Mouse (Mus musculus): Measurements from ENCODE around the gene Ugt1a6a. TPM values are rescaled to one million over a fixed set of nuclear protein-coding genes. Genes with fewer than 3 reads are reported as not detected.
"Not testable (repeated sequence)": the region's sequence is repeated elsewhere in the genome, so short reads cannot be mapped to it uniquely, and the experiment has no call there.

The Ugt1a6a gene
- polyA plus RNA-seq, 1 experiment from 2014 or later, result 2.1 TPM

- H3K36me3 ChIP-seq, result no peaks in the 10 kb centered on the region
- no peak overlapping the region for H3K9ac ChIP-seq
- ATAC-seq, result no peak
- H3K9me3 ChIP-seq (replicated peaks), result no peaks in the 10 kb centered on the region
- peaks cover 6% of the 10 kb centered on the region; the same call in 1 of the 2 replicates for H3K4me1 ChIP-seq
- H3K4me3 ChIP-seq, result no peak overlapping the region
- no peak overlapping the region for H3K27ac ChIP-seq
- WGBS (ENCODE audit: insufficient replicate concordance), result 66% methylated on average over 3 of the region's 3 CpGs
- H3K27me3 ChIP-seq (replicated peaks), result 0 out of 2 replicates have a peak, but pooled peaks cover 5% of the 10 kb centered on the region
- no peak overlapping the region for H3K4me2 ChIP-seq
These were observed 2.7 kb downstream of the Ugt1a6a start for GRCm38 (mm10) chr1:88137264-88137663.

- Histone ChIP-seq H3K9me3 (replicated peaks) (no peaks in the 10 kb centered on the region), H3K36me3 (no peaks in the 10 kb centered on the region), H3K27me3 (replicated peaks) (0 out of 2 replicates have a peak, but pooled peaks cover 5% of the 10 kb centered on the region), H3K4me1 (peaks cover 6% of the 10 kb centered on the region; the same call in 1 of the 2 replicates), H3K4me3 (no peak overlapping the region), H3K9ac (no peak overlapping the region), H3K4me2 (no peak overlapping the region), H3K27ac (no peak overlapping the region)
- no peak for ATAC-seq
- WGBS (ENCODE audit: insufficient replicate concordance), result 90% methylated on average over 1 of the region's 1 CpGs
These were observed 3.5 kb downstream of the Ugt1a6a start for GRCm38 (mm10) chr1:88138145-88138544.

DNA sequence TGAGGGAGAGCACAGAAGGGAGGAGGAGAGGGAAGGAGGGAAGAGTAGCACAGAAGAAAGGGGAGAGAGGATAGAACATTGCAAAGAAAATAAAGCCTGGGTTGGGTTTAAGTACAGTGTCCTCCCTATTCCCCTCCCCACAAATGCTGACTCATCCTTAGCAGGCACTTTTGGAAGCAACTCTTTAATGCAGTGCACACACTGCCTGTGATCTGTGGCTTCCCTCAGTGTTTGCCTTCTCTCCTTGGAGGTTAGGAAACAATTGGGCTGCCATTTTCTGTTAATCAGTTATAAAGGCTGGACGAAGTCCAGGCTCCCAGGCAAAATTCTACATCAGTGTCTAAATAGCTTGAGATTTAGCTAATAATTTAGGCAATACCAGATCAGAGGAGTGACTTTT is 5.9 kb downstream of the Ugt1a6a start:
- not testable (repeated sequence) for H3K4me3 ChIP-seq; H3K9me3 ChIP-seq (replicated peaks); H3K9ac ChIP-seq; H3K36me3 ChIP-seq; H3K4me2 ChIP-seq; H3K4me1 ChIP-seq; H3K27ac ChIP-seq; H3K27me3 ChIP-seq (replicated peaks)
- ATAC-seq, result peak; percentile 97
- 41% methylated on average over 1 of the region's 1 CpGs for WGBS (ENCODE audit: insufficient replicate concordance)

GRCm38 (mm10) chr1:88143966-88144675 is 9.5 kb downstream of the Ugt1a6a start:
- 2% methylated on average over 5 of the region's 5 CpGs for WGBS (ENCODE audit: insufficient replicate concordance)
- H3K4me3 ChIP-seq; H3K27me3 ChIP-seq (replicated peaks); H3K4me1 ChIP-seq; ATAC-seq; H3K27ac ChIP-seq; H3K9me3 ChIP-seq (replicated peaks); H3K4me2 ChIP-seq; H3K36me3 ChIP-seq; H3K9ac ChIP-seq: not testable (repeated sequence)

DNA sequence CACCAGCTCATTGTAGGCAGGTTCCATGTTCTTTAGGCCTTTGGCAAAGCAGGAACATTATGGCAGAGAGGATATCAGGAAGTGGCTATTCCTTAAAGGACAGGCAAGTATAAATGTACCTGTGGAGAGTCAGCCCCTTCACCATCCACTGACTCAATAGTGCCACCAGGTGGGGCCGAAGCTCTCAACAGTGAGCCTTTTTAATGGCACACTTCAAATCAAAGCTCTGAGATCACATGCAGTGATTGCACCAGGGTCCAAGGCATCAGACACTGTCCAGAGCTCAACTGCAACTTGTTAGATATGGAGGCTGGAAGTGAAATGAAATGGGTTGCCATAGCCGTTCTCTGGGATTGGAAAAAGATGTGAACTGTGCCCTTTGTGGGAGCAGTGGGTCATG is 10.7 kb downstream of the Ugt1a6a start:
- H3K36me3 ChIP-seq; H3K27ac ChIP-seq; ATAC-seq; H3K4me3 ChIP-seq; H3K27me3 ChIP-seq (replicated peaks); H3K4me2 ChIP-seq; H3K9me3 ChIP-seq (replicated peaks); H3K9ac ChIP-seq; H3K4me1 ChIP-seq: not testable (repeated sequence)
- 55% methylated on average over 2 of the region's 2 CpGs for WGBS (ENCODE audit: insufficient replicate concordance)

- not testable (repeated sequence) for H3K4me3 ChIP-seq; H3K9me3 ChIP-seq (replicated peaks); H3K27me3 ChIP-seq (replicated peaks); H3K9ac ChIP-seq; H3K36me3 ChIP-seq; H3K4me2 ChIP-seq; H3K27ac ChIP-seq; H3K4me1 ChIP-seq
- ATAC-seq, result 0 out of 2 replicates have a peak, but pooled peaks have one; percentile 46
- WGBS (ENCODE audit: insufficient replicate concordance), result 58% methylated on average over 2 of the region's 2 CpGs
These were observed 15.5 kb downstream of the Ugt1a6a start for GRCm38 (mm10) chr1:88150133-88150532.

DNA sequence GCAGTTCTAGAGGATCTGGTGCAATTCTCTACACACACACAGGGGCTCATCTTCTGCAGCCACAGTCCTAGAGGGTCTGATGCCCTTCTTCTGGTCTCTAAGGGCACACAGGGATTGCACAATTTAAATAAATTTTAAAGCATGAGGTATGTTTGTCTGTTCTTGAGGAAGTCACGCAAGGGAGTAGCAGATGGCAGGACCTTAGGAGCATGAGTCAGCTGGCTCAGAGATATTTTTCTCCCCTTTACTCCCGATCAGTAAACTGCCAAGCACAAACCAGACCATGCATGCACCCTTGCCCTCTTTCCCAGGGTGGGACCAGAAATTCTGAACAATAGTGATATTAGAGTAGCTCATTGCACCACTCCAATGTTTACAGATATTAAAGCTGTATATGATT is 23.8 kb downstream of the Ugt1a6a start:
- WGBS (ENCODE audit: insufficient replicate concordance), result 52% methylated on average over 2 of the region's 2 CpGs

DNA sequence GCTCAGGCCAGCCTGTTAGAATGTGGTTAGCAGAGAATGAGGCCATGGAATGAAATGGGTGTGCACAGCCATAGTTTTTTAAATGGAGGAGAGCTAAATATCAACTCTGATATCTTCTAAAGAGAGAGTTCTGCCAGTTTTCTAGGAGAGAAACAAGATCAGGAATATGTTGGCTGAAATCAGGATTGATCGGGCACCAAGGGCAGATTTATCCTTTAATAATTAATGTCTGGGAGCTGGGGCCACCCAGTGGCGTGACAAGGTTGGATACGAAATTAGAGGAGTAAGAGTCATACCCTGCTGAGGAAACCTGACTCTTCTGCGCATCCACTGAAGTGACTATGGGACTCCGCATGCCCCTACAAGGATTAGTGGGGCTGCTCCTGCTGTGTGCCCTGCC is 31.1 kb downstream of the Ugt1a6a start, which contains the start of gene Ugt1a5:
Ugt1a5 (plus strand) TSS at position 302 of the 400 bp plus-strand sequence.
- H3K27me3 ChIP-seq (replicated peaks), result no peaks in the 10 kb centered on the region
- 68% methylated on average over 5 of the region's 5 CpGs for WGBS (ENCODE audit: insufficient replicate concordance)

More for the DNA sequence above, 23.8 kb downstream of the Ugt1a6a start:
- Histone ChIP-seq H3K27me3 (replicated peaks) (no peaks in the 10 kb centered on the region), H3K9me3 (replicated peaks) (no peaks in the 10 kb centered on the region), H3K4me1 (no peaks in the 10 kb centered on the region), H3K4me2 (no peak overlapping the region), H3K27ac (no peak overlapping the region), H3K36me3 (no peaks in the 10 kb centered on the region), H3K4me3 (no peak overlapping the region), H3K9ac (no peak overlapping the region)
- ATAC-seq, result no peak

DNA sequence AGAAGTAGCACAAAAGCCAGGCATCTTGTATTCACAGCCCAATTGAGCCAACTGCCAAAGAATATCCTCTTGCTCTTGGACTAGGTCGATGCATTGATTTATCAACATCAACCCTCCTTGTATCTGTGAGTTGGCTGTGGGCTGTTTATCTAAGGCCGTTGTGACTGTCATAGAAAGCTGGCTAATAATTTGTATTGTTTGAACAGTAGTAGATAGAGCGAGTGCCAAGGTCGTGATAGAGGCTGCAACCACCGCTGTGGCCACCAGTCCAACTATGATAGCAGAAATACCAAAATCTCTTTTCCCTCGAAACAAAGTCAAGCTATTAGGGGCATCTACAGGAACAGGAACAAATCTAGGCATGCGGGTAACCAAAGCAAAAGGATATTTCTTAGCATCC is 37.6 kb downstream of the Ugt1a6a start:
- WGBS (ENCODE audit: insufficient replicate concordance), result 75% methylated on average over 7 of the region's 7 CpGs
- not testable (repeated sequence) for H3K27ac ChIP-seq; ATAC-seq; H3K4me2 ChIP-seq; H3K4me3 ChIP-seq; H3K27me3 ChIP-seq (replicated peaks); H3K4me1 ChIP-seq; H3K36me3 ChIP-seq; H3K9ac ChIP-seq
- peaks cover 23% of the 10 kb centered on the region for H3K9me3 ChIP-seq (replicated peaks)

More for the DNA sequence above, 31.1 kb downstream of the Ugt1a6a start, which contains the start of gene Ugt1a5:
- Histone ChIP-seq H3K4me2 (no peak within 1 kb of the TSS), H3K9me3 (replicated peaks) (0 out of 2 replicates have a peak, but pooled peaks cover under 1% of the 10 kb centered on the region), H3K4me1 (no peaks in the 10 kb centered on the region), H3K27ac (no peak within 1 kb of the TSS), H3K9ac (no peak within 1 kb of the TSS), H3K36me3 (no peaks in the 10 kb centered on the region), H3K4me3 (no peak within 1 kb of the TSS)
- no peak for ATAC-seq

DNA sequence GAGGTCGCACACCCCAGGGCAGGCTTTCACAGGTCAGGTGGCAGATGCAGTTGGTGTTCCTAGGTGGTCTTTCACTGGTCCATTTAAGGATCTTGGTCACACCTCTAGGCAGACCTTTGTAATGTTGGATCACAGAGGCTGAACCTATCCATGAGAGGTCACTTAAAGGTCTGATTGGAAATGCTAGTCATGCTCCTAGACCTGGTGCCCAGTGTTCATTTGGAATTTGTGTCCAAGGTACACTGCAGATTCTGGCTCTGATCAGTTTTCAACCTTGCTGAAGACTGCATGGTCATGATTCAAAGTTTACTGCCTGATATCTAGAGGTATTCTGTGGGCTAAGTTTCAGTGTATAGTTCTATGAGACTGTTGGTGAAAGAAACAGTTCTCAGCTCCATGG is 45.0 kb downstream of the Ugt1a6a start:
- peaks cover 25% of the 10 kb centered on the region for H3K9me3 ChIP-seq (replicated peaks)
- no peak overlapping the region for H3K9ac ChIP-seq
- H3K4me3 ChIP-seq, result no peak overlapping the region
- ATAC-seq, result no peak
- H3K4me2 ChIP-seq, result no peak overlapping the region
- H3K36me3 ChIP-seq, result no peaks in the 10 kb centered on the region
- no peaks in the 10 kb centered on the region for H3K27me3 ChIP-seq (replicated peaks)
- H3K27ac ChIP-seq, result no peak overlapping the region
- 67% methylated on average over 1 of the region's 1 CpGs for WGBS (ENCODE audit: insufficient replicate concordance)
- H3K4me1 ChIP-seq, result no peaks in the 10 kb centered on the region

DNA sequence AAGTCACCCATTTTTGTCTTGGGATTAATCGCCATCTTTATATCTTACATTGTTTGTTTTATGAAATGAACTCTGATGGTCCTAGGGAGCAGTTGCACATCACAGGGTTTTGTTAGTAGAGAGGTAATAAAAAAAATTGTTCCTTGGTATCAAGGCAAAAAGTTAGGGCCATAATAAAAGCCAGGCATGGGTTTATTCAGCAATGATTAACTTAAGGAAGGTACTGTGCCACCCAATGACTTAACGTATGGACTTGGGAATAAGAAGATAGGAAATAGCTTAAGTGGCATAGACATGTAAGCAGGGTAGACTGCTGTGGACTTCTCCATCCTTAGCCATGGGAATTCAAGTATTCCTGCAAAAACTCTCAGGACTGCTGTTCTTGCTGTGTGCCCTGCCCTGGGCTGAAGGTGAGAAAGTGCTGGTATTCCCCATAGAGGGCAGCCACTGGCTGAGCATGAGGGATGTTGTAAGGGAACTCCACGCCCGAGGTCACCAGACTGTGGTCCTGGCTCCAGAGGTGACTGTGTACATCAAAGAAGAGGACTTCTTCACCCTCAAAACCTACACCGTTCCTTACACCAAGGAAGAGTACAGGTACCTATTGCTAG is 51.8 kb downstream of the Ugt1a6a start:
- 68% methylated on average over 5 of the region's 5 CpGs for WGBS (ENCODE audit: insufficient replicate concordance)
- no peak overlapping the region for H3K9ac ChIP-seq
- no peaks in the 10 kb centered on the region for H3K4me1 ChIP-seq
- no peak overlapping the region for H3K27ac ChIP-seq
- ATAC-seq, result no peak
- no peaks in the 10 kb centered on the region for H3K27me3 ChIP-seq (replicated peaks)
- no peak overlapping the region for H3K4me2 ChIP-seq
- no peaks in the 10 kb centered on the region for H3K9me3 ChIP-seq (replicated peaks)
- H3K4me3 ChIP-seq, result no peak overlapping the region
- no peaks in the 10 kb centered on the region for H3K36me3 ChIP-seq

GRCm38 (mm10) chr1:88192136-88192535 is 57.5 kb downstream of the Ugt1a6a start:
- H3K36me3 ChIP-seq, result no peaks in the 10 kb centered on the region
- H3K9me3 ChIP-seq (replicated peaks), result no peaks in the 10 kb centered on the region
- no peak overlapping the region for H3K27ac ChIP-seq
- no peaks in the 10 kb centered on the region for H3K4me1 ChIP-seq
- H3K4me2 ChIP-seq, result no peak overlapping the region
- H3K27me3 ChIP-seq (replicated peaks), result no peaks in the 10 kb centered on the region
- no peak for ATAC-seq
- H3K4me3 ChIP-seq, result no peak overlapping the region
- WGBS (ENCODE audit: insufficient replicate concordance), result 64% methylated on average over 3 of the region's 3 CpGs
- no peak overlapping the region for H3K9ac ChIP-seq
